Mouse (Mus musculus): ENCODE measurements around the gene Tmem201.
"Not testable (repeated sequence)": the region's sequence is repeated elsewhere in the genome, so short reads cannot be mapped to it uniquely, and the experiment has no call there.

Gene Tmem201

DNA sequence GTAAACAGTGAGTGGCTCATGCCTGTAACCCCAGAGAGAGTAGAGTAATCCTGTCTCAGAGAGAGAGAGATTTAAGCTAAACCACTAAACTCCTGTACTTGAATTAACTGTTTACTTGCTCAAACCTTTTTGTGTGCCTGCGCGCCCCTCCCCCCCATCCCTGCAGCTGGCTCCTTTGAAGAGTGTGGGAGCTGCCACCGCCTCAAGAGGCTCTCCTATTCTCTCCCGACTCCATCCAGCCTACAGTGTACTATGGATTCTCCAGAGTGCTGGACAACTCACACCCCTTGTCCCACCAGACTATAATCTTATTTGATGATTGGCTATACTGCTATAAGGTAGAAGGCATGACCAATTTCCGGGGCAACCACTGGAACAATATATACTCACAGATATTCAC is 12.8 kb upstream of the Tmem201 start:
- no peak for ATAC-seq (ENCODE audit: insufficient number of reproducible peaks, low FRiP score, low TSS enrichment)

DNA sequence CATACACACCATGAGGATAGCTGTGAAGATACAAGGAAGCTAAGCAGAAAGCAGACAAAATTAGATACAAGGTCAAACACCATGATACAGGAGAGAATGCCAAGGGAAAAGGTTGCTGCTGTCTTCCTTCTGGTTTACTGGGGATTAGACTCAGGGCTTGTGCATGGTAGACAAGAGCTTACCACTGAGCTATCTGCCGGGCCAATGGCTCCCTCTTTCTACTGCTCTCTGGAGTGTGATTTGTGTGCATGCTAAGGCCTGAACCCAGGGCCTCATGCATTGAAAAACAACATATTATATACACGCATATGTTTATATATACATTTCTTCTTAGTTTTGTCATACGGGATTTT is 11.8 kb upstream of the Tmem201 start:
- ATAC-seq (ENCODE audit: insufficient number of reproducible peaks, low FRiP score, low TSS enrichment), result not testable (repeated sequence)

DNA sequence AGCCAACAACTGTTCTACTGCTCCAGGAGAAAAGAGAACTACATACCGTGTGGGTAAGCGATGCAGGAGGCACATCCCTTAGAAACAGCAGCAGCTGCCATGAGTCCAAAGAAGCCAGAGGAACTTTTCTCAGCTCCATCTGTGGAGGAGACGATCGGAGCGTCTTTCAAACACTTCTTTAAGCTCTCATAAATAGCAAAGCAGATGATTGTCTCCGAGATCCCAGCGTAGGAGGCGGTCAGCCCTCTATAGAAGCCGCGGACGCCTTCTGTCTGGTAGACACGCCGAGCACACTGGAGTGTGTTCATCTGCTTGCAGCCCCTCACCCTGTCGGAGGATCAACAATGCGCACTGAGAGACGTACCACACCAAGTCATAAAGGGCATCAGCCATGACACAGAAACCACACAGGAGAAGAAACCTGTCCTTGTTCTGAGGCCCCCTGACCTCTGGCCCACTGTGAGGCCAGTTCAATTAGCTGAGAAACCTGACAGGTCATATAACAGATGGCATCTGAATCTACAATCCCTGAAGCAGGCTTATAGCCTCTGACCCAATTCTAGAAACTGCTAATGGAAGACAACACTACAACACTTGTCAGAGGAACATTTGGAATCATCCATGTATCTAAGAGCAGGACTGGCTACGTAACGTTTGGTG is 11.3 kb upstream of the Tmem201 start:
- ATAC-seq (ENCODE audit: insufficient number of reproducible peaks, low FRiP score, low TSS enrichment), result no peak

DNA sequence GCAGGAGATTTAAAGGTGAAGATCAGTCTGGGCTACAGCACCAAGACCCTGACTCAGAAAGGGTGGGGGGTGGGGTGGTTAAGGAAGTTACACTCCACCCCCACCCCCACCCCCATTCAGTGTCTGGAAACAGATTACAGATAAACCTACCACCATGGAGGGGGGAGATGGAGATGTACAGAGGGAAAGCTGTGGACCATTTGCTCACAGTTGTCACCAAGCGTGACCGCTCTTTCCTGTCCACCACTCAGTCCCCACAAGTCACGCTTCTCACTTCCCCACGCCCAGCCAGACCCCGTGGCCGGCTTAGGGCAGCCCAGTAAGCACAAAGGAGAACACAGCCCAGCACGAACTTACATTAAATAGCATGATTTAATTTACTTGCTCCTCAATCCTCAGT is 6.3 kb upstream of the Tmem201 start:
- ATAC-seq (ENCODE audit: insufficient number of reproducible peaks, low FRiP score, low TSS enrichment), result no peak

DNA sequence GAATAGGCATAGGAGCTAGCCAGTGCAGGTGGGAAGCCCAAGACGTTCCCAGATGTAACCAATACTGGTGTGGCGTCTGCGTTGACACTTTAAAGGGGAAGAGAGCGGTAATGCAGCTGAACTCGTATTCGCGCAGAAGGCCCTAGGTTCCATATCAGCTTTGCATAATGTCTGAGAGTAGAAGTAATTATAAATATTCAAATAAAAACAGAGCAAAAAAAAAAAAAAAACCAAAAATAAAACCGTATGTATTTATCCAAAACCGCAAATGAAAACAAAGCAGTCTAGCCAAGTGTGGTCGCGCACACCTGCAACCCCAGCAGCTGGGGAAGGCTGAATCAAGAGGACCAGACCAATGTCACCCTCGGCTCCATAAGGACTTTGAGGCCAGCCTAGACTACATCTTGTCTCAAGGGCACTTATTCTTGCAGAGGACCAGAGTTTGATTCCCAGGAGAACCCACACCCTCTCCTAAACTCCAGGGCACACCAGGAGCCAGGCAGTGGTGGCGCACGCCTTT is 4.2 kb upstream of the Tmem201 start:
- no peak for ATAC-seq (ENCODE audit: insufficient number of reproducible peaks, low FRiP score, low TSS enrichment)

DNA sequence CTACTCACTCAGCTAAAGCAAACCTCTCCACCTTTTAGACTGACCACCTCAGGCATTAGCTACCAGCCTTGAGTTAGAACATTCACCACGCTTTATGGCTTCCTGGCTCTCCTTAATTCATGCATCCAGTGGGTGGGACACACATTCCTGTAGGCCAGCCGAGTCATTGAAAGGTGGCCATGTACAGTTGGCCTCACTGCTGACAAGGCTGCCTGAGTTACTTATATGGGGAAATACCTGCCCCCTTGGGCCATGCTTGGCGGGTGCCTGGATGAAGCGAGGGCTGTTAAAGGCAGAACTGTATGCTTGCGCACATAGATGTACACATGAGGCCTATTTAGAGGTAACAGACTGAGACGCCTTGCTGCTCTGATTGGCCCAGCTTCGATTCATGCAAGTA is 2.5 kb upstream of the Tmem201 start:
- no peak for ATAC-seq (ENCODE audit: insufficient number of reproducible peaks, low FRiP score, low TSS enrichment)

DNA sequence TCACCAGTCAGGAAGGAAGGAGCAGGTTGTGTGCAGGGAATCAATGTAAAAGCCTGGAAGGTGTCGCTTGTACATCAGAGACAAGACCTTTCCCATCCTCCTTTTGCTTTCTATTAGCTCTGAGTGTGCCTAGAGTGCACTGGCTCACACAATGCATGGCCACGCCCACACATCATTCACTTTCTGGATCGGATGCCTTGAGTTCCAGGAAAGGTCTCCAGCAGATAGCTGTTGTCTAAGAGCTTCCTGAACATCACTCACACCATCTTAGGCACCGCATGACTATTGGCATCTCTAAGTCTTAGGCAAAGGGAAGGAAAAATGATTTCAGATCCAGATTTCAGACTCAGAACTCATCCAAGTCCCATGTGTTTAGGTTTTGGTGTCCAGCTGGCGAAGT is 1.6 kb upstream of the Tmem201 start:
- no peak for ATAC-seq (ENCODE audit: insufficient number of reproducible peaks, low FRiP score, low TSS enrichment)

DNA sequence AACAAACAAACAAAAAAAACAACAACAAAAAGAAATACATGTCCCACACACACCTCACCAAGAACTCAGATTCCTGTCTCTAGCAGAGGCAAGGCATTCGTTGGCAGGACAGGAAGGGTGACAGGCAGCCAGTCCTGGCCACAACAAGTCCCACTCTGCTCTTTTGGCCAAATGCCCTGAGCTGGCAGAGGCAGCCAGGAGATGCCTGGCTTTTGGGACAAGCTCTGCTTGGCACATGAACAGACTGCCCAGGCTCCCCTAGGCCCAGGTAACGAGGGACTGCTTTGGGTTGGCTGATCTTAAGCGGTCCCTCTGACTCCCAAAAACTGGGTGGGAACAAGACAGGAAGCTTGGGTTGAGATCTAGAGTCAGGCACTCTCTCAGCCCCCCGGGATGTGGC is 1.3 kb downstream of the Tmem201 start:
- ATAC-seq (ENCODE audit: insufficient number of reproducible peaks, low FRiP score, low TSS enrichment), result peak; percentile 45

DNA sequence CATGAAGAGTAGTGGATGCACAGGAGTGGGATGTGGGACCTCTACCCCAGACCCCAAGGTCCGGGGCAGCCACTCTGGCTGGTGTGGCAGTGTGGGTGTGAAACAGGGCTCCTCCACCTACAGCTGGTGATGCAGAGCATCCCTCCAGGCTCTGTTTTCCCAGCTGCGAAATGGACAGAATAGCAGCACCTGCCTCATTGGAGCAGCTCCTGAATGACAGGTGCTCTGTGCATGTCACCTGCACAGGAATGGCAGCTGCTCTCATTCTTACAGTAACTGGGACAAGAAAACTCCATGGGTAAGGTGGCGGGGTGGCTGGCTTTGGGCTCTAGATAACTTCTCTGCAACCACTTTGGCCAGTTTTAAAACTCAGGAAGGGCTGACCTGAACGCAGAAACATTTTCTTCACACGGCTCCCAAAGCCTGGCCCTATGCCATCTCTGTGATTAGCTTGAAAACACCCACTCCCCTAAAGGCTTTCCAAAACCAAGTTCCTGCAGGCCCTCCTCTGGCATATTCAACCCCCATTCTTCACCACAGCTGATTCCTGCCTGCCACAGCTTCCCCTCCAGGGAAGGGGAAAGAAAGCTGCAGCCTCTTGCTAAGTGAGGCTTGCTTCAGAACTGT is 2.1 kb downstream of the Tmem201 start:
- no peak for ATAC-seq (ENCODE audit: insufficient number of reproducible peaks, low FRiP score, low TSS enrichment)

DNA sequence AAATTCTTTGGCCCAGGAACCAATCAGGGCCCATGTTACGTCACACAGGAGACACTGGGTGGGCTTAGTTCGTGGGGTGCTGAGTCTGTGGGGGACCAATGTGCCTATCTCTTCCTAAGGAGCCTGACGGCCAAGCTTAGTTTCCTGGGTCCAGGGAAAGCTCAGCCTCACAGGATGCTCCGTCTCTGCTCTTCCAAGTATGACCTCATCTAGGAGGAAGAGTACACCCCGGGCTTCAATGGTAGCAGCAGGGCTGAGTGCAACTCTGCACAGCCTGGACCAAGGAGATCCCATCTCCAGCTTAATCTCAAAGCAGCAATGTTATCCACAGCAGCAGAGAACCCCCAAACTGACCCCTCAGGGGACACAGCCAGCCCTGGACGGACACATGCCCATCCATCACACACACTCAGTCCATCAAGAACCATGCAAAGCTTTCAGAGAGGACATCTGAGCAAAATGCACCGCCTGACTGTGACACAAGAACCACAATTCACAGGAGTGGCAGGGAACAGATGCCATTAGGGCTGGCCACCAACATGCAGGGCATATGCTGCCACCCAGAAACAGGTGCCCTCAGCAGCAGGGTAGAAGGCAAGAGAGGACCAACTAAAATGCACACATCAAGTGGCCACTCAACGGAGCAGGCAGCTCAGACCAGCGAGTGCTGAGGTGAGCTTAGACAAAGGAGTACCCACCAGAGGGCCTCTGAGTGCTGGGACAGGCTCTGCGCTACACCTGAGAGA is 2.9 kb downstream of the Tmem201 start:
- peak; percentile 56 for ATAC-seq (ENCODE audit: insufficient number of reproducible peaks, low FRiP score, low TSS enrichment)

DNA sequence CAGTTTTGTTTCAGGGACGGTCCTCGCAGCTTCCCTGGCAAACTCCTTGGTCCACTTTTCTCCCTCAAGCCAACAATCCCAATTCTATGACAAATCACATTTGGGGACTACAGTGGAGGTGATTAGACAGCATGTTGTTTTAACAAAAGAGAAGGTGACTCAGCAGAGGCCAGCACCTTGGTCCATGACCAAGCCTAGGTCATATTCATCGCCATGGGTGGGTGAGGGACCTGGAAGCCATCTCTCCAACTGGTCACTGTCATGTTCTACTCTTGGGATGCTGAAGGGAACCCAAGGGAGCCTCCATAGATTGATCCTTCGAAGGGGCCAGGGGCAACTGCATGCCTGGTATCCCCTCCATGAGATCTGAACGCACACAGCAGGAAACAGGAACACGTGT is 3.6 kb downstream of the Tmem201 start:
- no peak for ATAC-seq (ENCODE audit: insufficient number of reproducible peaks, low FRiP score, low TSS enrichment)

DNA sequence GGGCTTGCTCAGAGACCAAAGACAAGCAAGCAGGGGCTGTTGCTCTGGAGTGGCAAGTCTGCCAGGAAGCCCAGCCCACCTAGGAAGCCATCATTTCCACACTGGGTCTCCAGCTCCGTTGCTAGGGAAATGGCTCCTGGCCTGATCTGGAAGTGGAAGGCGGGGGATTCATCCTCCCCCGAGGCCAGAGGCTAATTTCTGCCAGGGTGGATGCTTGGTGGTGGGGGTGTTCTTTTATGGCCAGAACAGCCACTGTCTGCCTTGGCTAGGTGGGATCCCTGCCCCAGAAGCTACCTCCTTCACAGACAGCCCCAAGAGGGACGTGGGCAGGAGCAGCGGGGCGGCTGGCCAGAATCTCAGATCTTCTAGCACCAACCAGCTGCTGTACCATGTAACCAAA is 4.1 kb downstream of the Tmem201 start:
- ATAC-seq (ENCODE audit: insufficient number of reproducible peaks, low FRiP score, low TSS enrichment), result no peak

DNA sequence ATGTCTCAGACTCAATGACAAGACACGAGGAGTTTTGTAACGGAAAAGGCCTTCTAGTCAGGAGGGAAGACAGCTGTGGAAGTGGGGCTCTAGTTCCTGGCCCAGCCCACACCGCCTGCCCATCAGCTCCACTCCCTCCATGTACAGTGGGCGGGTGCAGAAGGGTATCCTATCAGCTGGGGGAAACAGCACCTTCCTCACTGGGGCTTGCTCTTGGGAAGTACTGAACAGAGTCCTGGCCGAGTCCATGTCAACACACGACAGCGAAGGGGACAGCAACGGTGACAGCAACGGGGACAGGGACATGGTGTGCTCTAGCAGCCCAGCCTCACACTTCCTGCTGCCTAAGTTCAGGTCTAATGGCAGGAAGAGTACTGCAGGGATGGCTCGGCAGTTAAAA is 5.0 kb downstream of the Tmem201 start:
- ATAC-seq (ENCODE audit: insufficient number of reproducible peaks, low FRiP score, low TSS enrichment), result no peak

DNA sequence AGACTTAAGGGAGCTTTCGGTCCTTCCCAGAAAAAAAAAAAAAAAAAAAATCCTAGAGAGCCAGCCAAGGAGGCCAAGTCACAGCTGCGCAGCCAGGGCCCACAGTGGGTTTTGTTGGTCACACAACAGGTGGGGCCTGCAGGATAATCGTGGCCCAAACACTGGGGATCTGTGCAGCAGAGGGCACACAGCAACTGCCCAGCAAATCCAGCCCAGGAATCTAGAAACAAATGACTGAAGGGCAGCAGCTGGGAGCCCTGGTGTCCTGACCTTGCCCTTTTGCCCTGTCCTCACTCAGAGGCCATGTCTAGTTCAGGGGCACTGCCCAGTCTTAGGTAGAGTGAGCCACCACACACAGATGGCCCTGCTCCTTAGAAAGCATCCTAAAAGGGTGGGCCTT is 5.5 kb downstream of the Tmem201 start:
- ATAC-seq (ENCODE audit: insufficient number of reproducible peaks, low FRiP score, low TSS enrichment), result no peak

DNA sequence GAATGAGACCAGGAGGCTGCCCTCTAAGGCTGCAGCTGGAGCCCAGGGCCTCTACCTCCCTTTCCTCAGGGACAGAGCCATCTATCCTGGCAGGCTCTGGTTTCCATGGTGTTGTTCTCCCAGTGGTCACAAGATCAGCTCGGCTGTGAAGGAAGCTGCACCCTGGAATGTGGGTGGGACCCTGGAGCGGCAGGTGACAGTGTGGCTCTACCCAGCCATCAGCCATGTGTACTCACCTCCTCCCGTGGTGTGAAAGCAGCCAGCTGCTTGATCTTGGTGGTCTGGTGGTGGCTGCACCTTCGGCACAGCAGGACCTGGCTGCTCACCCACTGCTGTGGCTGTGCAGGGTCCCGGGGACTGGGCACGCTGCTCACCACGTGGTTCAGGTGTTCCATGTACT is 7.0 kb downstream of the Tmem201 start:
- no peak for ATAC-seq (ENCODE audit: insufficient number of reproducible peaks, low FRiP score, low TSS enrichment)

DNA sequence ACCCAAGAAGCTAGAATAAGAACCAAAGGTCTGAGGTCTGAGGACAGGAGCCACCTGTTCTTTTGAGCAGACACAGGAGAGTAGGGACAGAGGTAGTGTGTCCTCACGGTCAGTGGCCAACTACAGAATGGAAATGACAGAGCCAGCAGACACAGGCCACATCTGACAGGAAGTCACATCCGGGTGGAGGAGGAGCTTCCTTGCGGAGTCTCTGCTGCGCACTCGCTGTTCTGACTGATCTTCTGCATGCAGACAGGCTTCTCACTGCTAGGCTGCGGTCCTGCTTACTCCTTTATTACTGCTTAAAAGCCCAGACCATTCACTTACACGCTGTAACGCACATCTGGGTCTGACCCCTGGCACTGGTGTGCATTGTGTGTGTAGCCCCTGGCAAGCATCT is 9.0 kb downstream of the Tmem201 start:
- no peak for ATAC-seq (ENCODE audit: insufficient number of reproducible peaks, low FRiP score, low TSS enrichment)

DNA sequence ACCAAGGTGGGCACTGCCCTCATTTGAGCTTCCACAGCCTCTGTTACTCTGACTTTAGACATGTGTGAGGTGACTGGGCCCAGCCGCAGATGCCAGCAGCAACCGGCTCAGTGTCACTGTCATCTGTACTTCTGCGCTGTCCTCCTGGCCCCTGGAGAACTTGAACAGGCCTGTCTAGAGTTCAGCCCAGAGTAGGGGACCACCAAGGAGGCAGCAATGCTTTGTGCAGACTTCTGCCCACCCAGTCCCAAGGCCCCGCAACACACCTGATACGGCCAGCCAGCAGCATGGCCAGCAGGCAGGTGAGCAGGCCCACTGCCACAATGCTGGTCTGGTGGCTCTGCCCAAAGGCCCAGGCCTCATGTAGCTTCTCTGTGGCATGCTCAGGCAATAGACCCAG is 10.2 kb downstream of the Tmem201 start:
- no peak for ATAC-seq (ENCODE audit: insufficient number of reproducible peaks, low FRiP score, low TSS enrichment)

DNA sequence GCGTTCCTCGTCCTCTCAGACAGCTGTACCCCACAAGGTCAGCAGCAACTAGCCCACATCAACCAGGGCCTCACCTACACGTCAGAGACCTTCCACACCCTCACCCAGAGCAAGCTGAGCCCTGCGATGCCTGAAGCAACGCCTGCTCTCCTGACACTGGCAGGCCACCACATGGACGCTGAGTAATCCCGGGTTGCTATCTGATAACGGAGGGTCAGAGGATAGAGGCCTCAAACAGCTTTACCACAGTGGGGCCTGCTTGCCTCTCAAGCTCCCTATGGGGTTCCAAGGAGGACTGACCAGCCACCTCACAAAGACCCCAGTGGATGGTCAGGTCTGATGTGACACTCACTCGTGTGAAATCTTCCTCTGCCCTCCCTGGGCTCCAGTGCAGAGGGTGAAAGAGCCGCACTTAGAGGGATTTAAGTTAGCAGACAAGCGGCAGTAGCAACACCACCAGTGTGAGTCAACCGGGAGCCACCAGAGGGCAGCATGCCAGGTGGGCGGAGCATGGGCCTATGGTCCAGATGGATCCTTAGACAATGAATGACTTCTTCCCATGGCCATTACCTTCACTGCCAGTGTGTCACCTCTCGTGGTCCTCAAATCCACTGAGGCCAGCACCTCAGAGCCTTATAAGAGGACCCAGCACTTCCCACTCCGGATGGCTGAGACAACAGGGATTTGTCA is 12.0 kb downstream of the Tmem201 start:
- 0 out of 2 replicates have a peak, but pooled peaks have one; percentile 15 for ATAC-seq (ENCODE audit: insufficient number of reproducible peaks, low FRiP score, low TSS enrichment)

DNA sequence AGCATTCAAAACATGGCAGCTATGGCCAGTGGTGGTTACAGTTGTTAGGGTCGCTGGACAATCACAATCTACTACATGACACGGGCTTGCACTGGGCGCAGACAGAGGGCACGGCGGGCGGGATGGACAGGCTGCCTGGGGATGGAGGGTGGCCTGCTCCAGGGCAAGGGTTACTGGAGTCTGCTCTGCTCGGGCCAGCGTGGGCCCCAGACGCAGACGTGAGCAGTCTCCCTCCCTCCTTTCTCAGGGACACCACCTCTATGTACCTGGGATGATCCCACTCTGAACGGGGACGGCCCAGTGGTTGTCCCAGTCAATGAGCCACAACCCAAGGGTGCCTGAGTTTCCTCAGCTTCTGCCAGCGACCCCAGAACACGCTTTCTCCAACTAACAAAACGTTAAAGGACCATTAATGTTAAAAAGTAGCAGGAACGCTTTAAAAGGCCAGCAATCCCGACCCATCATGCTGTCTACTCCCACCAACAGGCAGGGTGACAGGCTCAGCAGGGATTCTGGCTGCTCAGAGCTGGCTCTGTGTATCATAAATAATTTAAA is 12.9 kb downstream of the Tmem201 start:
- ATAC-seq (ENCODE audit: insufficient number of reproducible peaks, low FRiP score, low TSS enrichment), result no peak

DNA sequence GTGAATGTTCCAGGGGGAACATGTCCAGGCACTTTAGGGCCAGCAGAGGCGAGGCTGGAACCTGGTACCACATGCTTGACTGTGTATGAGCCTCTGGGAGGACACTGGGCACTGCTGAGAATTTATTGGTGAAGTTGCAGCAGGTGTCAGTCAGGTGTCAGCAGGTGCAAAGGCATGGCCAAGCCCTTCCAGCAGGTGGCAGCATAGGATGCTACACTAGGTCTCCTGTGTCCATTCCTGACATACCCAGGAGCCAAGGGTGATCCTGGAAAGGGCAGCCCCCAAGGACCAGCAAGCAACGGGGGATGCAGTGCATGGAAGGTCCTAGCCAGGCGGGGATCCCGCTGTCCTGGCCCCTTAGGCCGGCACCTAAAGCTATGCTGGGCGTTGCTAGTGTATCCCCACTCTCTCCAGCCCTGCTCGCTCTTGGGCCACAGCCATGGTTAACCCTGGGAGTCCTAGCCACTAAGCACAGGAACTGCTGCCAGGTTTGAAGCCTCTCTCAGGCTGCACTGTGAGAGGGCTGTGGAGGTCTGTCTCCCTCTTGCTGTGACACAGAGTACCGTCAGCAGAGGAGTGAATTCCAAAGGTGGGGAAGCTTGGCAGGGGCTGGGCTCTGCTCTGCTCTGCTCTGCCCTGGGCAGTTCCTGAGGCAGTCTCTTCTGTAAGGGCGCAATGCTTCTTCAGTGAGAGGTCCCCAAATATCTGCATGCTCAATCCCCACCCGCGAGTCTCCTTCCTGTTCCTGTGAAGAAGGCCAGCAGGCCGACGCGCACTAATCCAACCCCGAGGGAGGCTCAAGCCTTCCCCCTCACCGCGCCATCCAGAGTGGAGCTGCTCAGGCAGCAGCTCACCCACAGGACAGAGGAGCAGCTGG is 13.8 kb downstream of the Tmem201 start:
- ATAC-seq (ENCODE audit: insufficient number of reproducible peaks, low FRiP score, low TSS enrichment), result peak; percentile 42

All from cerebellum, adult (tissue).